Mouse (Mus musculus) gastrocnemius, adult 2 months (tissue): Measurements from ENCODE around the gene Cfap97d2. TPM values are rescaled to one million over a fixed set of nuclear protein-coding genes. Genes with fewer than 3 reads are reported as not detected.

Experiments
- DNase-seq: peaks from one replicate; pipeline ENCODE4 v3.0.0; 2022
- H3K27ac ChIP-seq: fragments of 200-600 bp; 2 replicates; pipeline ENCODE4 v1.8.1; 2022; ENCODE audit warnings: mild to moderate bottlenecking
- H3K4me3 ChIP-seq: fragments of 200-600 bp; 2 replicates; pipeline ENCODE4 v1.8.1; 2022; ENCODE audit warnings: mild to moderate bottlenecking, moderate library complexity
- CTCF ChIP-seq: fragments of 200-600 bp; IDR thresholded peaks from 2 replicates; pipeline ENCODE4 v1.8.1; 2022; ENCODE audit warnings: antibody characterized with exemption, mild to moderate bottlenecking, moderate library complexity
- intact Hi-C: fragments of 180-260 bp; cut with DNase I; formaldehyde crosslinking; loops from one replicate; pipeline ENCODE4 v1.15.1; 2025
- total RNA-seq, 2 experiments: library from RNA; stranded (reverse); gene quantifications; 2 replicates each; pipeline ENCODE4 v1.2.3; 2021

Cfap97d2 gene
- total RNA-seq, 2 experiments from 2014 or later = not detected

GRCm38 (mm10) chr8:13675121-13675520 is 30.6 kb upstream of the Cfap97d2 start:
- H3K27ac ChIP-seq = peak overlapping the region; percentile 98
- H3K4me3 ChIP-seq = peak overlapping the region; percentile 97
- DNase-seq = no peak
- no peak for TF ChIP-seq CTCF
- intact Hi-C loops = no loop called here

- no peak for TF ChIP-seq CTCF
- DNase-seq = no peak
- Histone ChIP-seq H3K4me3 (peak overlapping the region; percentile 97), H3K27ac (peak overlapping the region; percentile 98)
- intact Hi-C loops = no loop called here
These were observed 30.2 kb upstream of the Cfap97d2 start for GRCm38 (mm10) chr8:13675524-13675923.

- TF ChIP-seq CTCF = peak; percentile 37
- Histone ChIP-seq H3K4me3 (peak overlapping the region; percentile 97), H3K27ac (peak overlapping the region; percentile 98)
- DNase-seq = peak; percentile 78
- intact Hi-C loops = loop anchor here (2.0 kb wide), 1 partner anchor 32 kb away; no protein-coding TSS in a partner anchor
These were observed 29.4 kb upstream of the Cfap97d2 start for GRCm38 (mm10) chr8:13676302-13676700.

DNA sequence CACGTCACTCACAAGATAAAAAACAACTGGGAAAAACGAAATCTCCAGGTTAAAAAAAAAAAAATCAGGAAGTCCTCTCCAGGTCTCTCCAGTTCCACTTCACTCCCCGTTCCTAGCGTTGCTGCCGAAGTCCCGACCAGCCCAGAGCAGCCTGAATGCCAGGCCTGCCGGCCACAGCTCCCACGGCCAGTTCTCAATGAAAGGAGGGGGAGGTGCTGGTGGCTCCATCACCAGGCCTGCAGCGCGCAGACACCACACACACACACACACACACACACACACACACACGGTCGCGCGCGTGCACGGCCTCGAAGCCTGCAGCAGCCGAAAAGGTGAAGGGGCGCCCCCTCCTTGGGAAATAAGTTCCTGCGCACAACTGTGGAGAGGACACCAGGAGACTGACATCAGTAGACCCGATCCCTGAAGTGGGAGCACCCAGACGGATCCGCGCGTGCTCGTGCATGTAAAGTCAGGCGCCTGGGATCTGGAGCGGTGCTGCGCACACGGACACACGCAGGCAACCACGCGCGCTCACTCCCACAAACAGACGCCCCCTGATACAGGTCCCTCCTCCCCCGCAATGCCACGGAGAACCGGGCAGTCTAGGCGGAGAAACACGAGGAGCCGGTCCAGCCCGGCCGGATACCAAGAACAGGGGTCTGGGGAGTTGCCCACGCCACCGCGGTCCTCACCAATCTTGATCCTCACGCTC is 28.8 kb upstream of the Cfap97d2 start:
- TF ChIP-seq CTCF = no peak; the same call in 1 of the 2 replicates
- intact Hi-C loops = loop anchor here (2.0 kb wide), 1 partner anchor 32 kb away; no protein-coding TSS in a partner anchor
- DNase-seq = peak; percentile 82
- Histone ChIP-seq H3K4me3 (peak overlapping the region; percentile 97), H3K27ac (peak overlapping the region; percentile 98)

DNA sequence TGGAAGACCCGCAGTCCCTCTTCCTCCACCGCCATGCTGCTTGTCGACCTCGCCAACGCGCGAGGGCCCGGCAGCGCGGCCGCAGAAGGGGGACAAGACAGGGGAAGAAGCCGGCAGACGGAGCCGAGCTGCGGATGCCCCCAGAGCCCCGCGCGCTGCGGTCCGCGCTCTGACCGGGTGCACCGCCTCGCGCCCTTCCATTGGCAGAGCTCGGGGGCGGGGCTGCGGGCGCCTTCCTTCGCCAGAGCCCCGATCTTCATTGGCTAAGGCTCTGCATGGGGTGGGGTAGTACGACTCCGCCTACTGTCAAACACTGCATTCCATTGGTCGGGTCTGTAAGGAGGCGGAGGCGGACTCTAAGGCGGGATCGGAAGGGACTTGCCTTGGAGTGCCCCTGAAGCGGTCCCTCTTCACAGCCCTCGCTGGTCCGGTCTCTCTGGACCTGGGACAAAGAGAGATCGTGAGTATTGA is 28.2 kb upstream of the Cfap97d2 start, which contains the start of gene Rasa3:
Rasa3 (minus strand) TSS at position 191 of the 471 bp plus-strand sequence.
- intact Hi-C loops = loop anchor here (2.0 kb wide), 1 partner anchor 33 kb away; no protein-coding TSS in a partner anchor
- DNase-seq = peak; percentile 98
- no peak for TF ChIP-seq CTCF
- Histone ChIP-seq H3K4me3 (peak within 1 kb of the TSS; percentile 97), H3K27ac (peak within 1 kb of the TSS; percentile 98)

- TF ChIP-seq CTCF = no peak
- DNase-seq = no peak
- Histone ChIP-seq H3K4me3 (peak overlapping the region; percentile 97), H3K27ac (peak overlapping the region; percentile 98; the same call in 1 of the 2 replicates)
- intact Hi-C loops = loop anchor here (2.0 kb wide), 2 partner anchors 81 to 127 kb away; no protein-coding TSS in a partner anchor
These were observed 27.5 kb upstream of the Cfap97d2 start for GRCm38 (mm10) chr8:13678182-13678581.

- no peak for TF ChIP-seq CTCF
- no peak for DNase-seq
- intact Hi-C loops = no loop called here
- no peak overlapping the region for H3K4me3 ChIP-seq
- H3K27ac ChIP-seq = no peak overlapping the region
These were observed 21.6 kb upstream of the Cfap97d2 start for GRCm38 (mm10) chr8:13684131-13684530.

GRCm38 (mm10) chr8:13685674-13686314 is 19.9 kb upstream of the Cfap97d2 start:
- no peak overlapping the region for H3K27ac ChIP-seq
- TF ChIP-seq CTCF = no peak
- DNase-seq = peak; percentile 27
- intact Hi-C loops = no loop called here
- no peak overlapping the region for H3K4me3 ChIP-seq

- intact Hi-C loops = no loop called here
- Histone ChIP-seq H3K27ac (no peak overlapping the region), H3K4me3 (no peak overlapping the region)
- no peak for TF ChIP-seq CTCF
- peak; percentile 8 for DNase-seq
These were observed 19.3 kb upstream of the Cfap97d2 start for GRCm38 (mm10) chr8:13686426-13686825.

DNA sequence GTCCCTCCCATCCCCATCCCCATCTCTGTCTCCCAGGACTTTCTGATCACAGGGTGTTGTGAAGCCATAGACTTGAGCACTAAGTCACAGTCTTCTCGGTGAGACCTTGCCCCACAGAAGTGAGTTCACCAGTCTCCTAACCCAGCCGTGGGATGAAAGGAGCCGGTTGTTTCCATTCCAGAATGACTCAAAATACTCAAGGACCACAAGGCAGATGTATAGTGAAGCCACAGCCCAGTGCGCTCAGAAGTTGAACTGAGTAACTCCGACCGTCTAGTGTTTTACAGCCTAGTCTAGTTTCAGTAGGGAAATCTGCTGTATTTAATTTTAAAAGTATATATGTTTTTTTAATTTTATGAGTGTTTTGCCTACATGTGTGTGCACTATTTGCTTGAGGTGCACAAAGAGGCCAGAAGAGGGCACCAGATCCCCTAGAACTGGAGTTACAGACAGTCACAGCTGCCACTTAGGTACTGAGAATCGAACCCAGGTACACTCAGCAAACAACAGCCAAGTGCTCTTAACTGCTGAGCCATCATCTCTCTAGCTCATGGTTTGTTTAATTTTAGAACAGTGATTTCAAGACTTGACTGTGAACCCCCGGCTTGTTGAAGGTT is 18.5 kb upstream of the Cfap97d2 start:
- no peak overlapping the region for H3K27ac ChIP-seq
- intact Hi-C loops = no loop called here

DNA sequence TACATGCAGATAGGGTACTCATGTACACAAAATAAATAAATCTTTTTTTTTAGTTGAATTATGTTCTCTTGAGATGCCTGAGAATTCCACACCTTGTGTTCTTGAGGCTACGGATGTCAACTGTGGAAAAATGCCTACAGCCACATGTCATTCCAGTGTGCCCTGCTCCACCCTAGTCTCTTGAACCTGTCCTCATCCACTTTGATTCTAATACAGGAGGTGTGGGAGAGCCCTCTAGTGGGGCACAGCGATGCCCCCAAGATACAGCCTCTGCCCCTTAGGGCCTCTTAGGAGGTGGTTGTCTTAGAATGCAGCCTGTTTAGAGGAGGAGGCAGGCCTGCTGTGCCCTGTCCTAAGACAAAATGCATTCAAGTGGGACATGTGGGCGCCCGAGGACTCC is 17.7 kb upstream of the Cfap97d2 start:
- Histone ChIP-seq H3K4me3 (no peak overlapping the region), H3K27ac (peak overlapping the region; percentile 46)
- intact Hi-C loops = no loop called here
- DNase-seq = peak; percentile 12
- peak; percentile 57 for TF ChIP-seq CTCF

More for the DNA sequence above, 18.5 kb upstream of the Cfap97d2 start:
- TF ChIP-seq CTCF = peak; percentile 21; the same call in 1 of the 2 replicates
- DNase-seq = peak; percentile 7
- no peak overlapping the region for H3K4me3 ChIP-seq

DNA sequence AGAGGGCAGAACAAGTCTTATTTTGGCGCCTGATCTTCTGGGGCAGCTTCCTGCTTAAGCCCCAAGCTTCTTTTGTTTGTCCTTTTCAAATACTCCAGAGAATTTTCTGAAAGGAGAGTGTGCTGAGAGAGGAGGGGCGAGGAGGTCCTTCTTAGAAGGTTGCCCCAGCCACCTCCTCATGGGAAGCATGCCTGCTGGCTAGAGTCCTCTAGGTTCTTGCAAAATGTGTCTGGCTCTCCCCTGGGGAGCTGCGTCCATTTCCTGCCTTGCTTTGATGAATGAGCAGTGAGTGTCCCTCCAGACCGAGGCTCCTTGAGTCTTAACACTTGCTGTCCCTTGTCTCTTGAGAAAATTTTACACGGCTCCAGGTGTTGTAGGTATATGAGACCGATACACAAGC is 17.2 kb upstream of the Cfap97d2 start:
- peak; percentile 77 for DNase-seq
- Histone ChIP-seq H3K27ac (peak overlapping the region; percentile 46), H3K4me3 (no peak overlapping the region)
- no peak for TF ChIP-seq CTCF
- intact Hi-C loops = no loop called here

GRCm38 (mm10) chr8:13689331-13689730 is 16.4 kb upstream of the Cfap97d2 start:
- Histone ChIP-seq H3K4me3 (no peak overlapping the region), H3K27ac (no peak overlapping the region)
- DNase-seq = no peak
- intact Hi-C loops = no loop called here
- TF ChIP-seq CTCF = no peak
